Mouse (Mus musculus): ENCODE results near the gene Celf5. TPM values are rescaled to one million over a fixed set of nuclear protein-coding genes. Genes with fewer than 3 reads are reported as not detected.

Gene Celf5
- polyA plus RNA-seq, 1 experiment from 2014 or later = 62.5 TPM

- no peaks in the 10 kb centered on the region for H3K4me1 ChIP-seq
- H3K9ac ChIP-seq (replicated peaks) = no peak overlapping the region
- H3K27me3 ChIP-seq (replicated peaks) = peaks cover 15% of the 10 kb centered on the region
- H3K4me2 ChIP-seq = no peak overlapping the region
- H3K4me3 ChIP-seq (replicated peaks) = no peak overlapping the region
- 86% methylated on average over 14 of the region's 14 CpGs for WGBS
- no peak overlapping the region for H3K27ac ChIP-seq (replicated peaks)
- H3K36me3 ChIP-seq = no peaks in the 10 kb centered on the region
- no peak for ATAC-seq (ENCODE audit: low FRiP score)
- H3K9me3 ChIP-seq (replicated peaks) = no peaks in the 10 kb centered on the region
These were observed 27.8 kb upstream of the Celf5 start for GRCm38 (mm10) chr10:81510246-81510810.

GRCm38 (mm10) chr10:81507691-81508489, 25.4 kb upstream of the Celf5 start:
- Histone ChIP-seq H3K4me1 (peaks cover 2% of the 10 kb centered on the region), H3K27ac (replicated peaks) (no peak overlapping the region), H3K36me3 (no peaks in the 10 kb centered on the region), H3K9ac (replicated peaks) (no peak overlapping the region), H3K27me3 (replicated peaks) (peaks cover 18% of the 10 kb centered on the region), H3K4me2 (no peak overlapping the region), H3K4me3 (replicated peaks) (no peak overlapping the region), H3K9me3 (replicated peaks) (no peaks in the 10 kb centered on the region)
- ATAC-seq (ENCODE audit: low FRiP score) = no peak
- 78% methylated on average over 13 of the region's 13 CpGs for WGBS

GRCm38 (mm10) chr10:81507095-81507494, 24.6 kb upstream of the Celf5 start:
- Histone ChIP-seq H3K4me3 (replicated peaks) (no peak overlapping the region), H3K27me3 (replicated peaks) (peaks cover 16% of the 10 kb centered on the region), H3K4me1 (peaks cover 8% of the 10 kb centered on the region), H3K9me3 (replicated peaks) (no peaks in the 10 kb centered on the region), H3K9ac (replicated peaks) (no peak overlapping the region), H3K4me2 (no peak overlapping the region), H3K36me3 (no peaks in the 10 kb centered on the region), H3K27ac (replicated peaks) (no peak overlapping the region)
- no peak for ATAC-seq (ENCODE audit: low FRiP score)
- 32% methylated on average over 6 of the region's 6 CpGs for WGBS

GRCm38 (mm10) chr10:81505016-81505664, 22.6 kb upstream of the Celf5 start:
- no peak overlapping the region for H3K4me2 ChIP-seq
- H3K9ac ChIP-seq (replicated peaks) = no peak overlapping the region
- no peaks in the 10 kb centered on the region for H3K9me3 ChIP-seq (replicated peaks)
- H3K27ac ChIP-seq (replicated peaks) = no peak overlapping the region
- 81% methylated on average over 15 of the region's 15 CpGs for WGBS
- no peaks in the 10 kb centered on the region for H3K36me3 ChIP-seq
- H3K27me3 ChIP-seq (replicated peaks) = peaks cover 7% of the 10 kb centered on the region; the same call in 1 of the 2 replicates
- H3K4me3 ChIP-seq (replicated peaks) = no peak overlapping the region
- H3K4me1 ChIP-seq = peaks cover 8% of the 10 kb centered on the region
- ATAC-seq (ENCODE audit: low FRiP score) = no peak

GRCm38 (mm10) chr10:81502658-81503057, 20.1 kb upstream of the Celf5 start:
- Histone ChIP-seq H3K36me3 (no peaks in the 10 kb centered on the region), H3K4me1 (peaks cover 10% of the 10 kb centered on the region), H3K27me3 (replicated peaks) (peaks cover 7% of the 10 kb centered on the region; the same call in 1 of the 2 replicates), H3K9me3 (replicated peaks) (no peaks in the 10 kb centered on the region), H3K4me2 (peak overlapping the region; percentile 66), H3K9ac (replicated peaks) (peak overlapping the region; percentile 44; the same call in 1 of the 2 replicates), H3K27ac (replicated peaks) (no peak overlapping the region), H3K4me3 (replicated peaks) (peak overlapping the region; percentile 42)
- peak; percentile 20 for ATAC-seq (ENCODE audit: low FRiP score)
- 8% methylated on average over 36 of the region's 36 CpGs for WGBS

GRCm38 (mm10) chr10:81501863-81502262, 19.4 kb upstream of the Celf5 start:
- 87% methylated on average over 5 of the region's 5 CpGs for WGBS
- H3K4me2 ChIP-seq = no peak overlapping the region
- peaks cover 18% of the 10 kb centered on the region for H3K4me1 ChIP-seq
- no peaks in the 10 kb centered on the region for H3K36me3 ChIP-seq
- H3K27ac ChIP-seq (replicated peaks) = no peak overlapping the region
- H3K4me3 ChIP-seq (replicated peaks) = no peak overlapping the region
- H3K27me3 ChIP-seq (replicated peaks) = peaks cover 7% of the 10 kb centered on the region; the same call in 1 of the 2 replicates
- no peak overlapping the region for H3K9ac ChIP-seq (replicated peaks)
- no peaks in the 10 kb centered on the region for H3K9me3 ChIP-seq (replicated peaks)
- ATAC-seq (ENCODE audit: low FRiP score) = no peak

GRCm38 (mm10) chr10:81500032-81500431, 17.5 kb upstream of the Celf5 start, which contains the start of gene S1pr4:
TSS of gene S1pr4 (minus strand) at chr10:81500132.
- no peak for ATAC-seq (ENCODE audit: low FRiP score)
- H3K27ac ChIP-seq (replicated peaks) = no peak within 1 kb of the TSS
- no peaks in the 10 kb centered on the region for H3K36me3 ChIP-seq
- peaks cover 25% of the 10 kb centered on the region for H3K4me1 ChIP-seq
- no peak within 1 kb of the TSS for H3K4me3 ChIP-seq (replicated peaks)
- H3K4me2 ChIP-seq = no peak within 1 kb of the TSS
- WGBS = 94% methylated on average over 3 of the region's 3 CpGs
- no peak within 1 kb of the TSS for H3K9ac ChIP-seq (replicated peaks)
- H3K9me3 ChIP-seq (replicated peaks) = no peaks in the 10 kb centered on the region
- peaks cover 7% of the 10 kb centered on the region; the same call in 1 of the 2 replicates for H3K27me3 ChIP-seq (replicated peaks)

GRCm38 (mm10) chr10:81499250-81499901, 16.9 kb upstream of the Celf5 start:
- WGBS = 79% methylated on average over 23 of the region's 23 CpGs
- Histone ChIP-seq H3K27ac (replicated peaks) (no peak overlapping the region), H3K9me3 (replicated peaks) (no peaks in the 10 kb centered on the region), H3K27me3 (replicated peaks) (peaks cover 7% of the 10 kb centered on the region; the same call in 1 of the 2 replicates), H3K4me1 (peaks cover 32% of the 10 kb centered on the region), H3K9ac (replicated peaks) (no peak overlapping the region), H3K4me3 (replicated peaks) (no peak overlapping the region), H3K4me2 (no peak overlapping the region), H3K36me3 (no peaks in the 10 kb centered on the region)
- ATAC-seq (ENCODE audit: low FRiP score) = no peak

GRCm38 (mm10) chr10:81498316-81499249, 16.1 kb upstream of the Celf5 start:
- Histone ChIP-seq H3K27ac (replicated peaks) (no peak overlapping the region), H3K4me3 (replicated peaks) (no peak overlapping the region), H3K4me2 (no peak overlapping the region), H3K4me1 (peaks cover 38% of the 10 kb centered on the region), H3K9ac (replicated peaks) (no peak overlapping the region), H3K27me3 (replicated peaks) (peaks cover 6% of the 10 kb centered on the region; the same call in 1 of the 2 replicates), H3K36me3 (no peaks in the 10 kb centered on the region), H3K9me3 (replicated peaks) (no peaks in the 10 kb centered on the region)
- ATAC-seq (ENCODE audit: low FRiP score) = no peak
- WGBS = 87% methylated on average over 38 of the region's 38 CpGs

- Histone ChIP-seq H3K9ac (replicated peaks) (peak overlapping the region; percentile 56), H3K9me3 (replicated peaks) (no peaks in the 10 kb centered on the region), H3K4me1 (peaks cover 34% of the 10 kb centered on the region), H3K4me2 (peak overlapping the region; percentile 97), H3K27me3 (replicated peaks) (no peaks in the 10 kb centered on the region), H3K4me3 (replicated peaks) (peak overlapping the region; percentile 74), H3K27ac (replicated peaks) (peak overlapping the region; percentile 87; the same call in 1 of the 2 replicates), H3K36me3 (peaks cover 7% of the 10 kb centered on the region)
- WGBS = 83% methylated on average over 17 of the region's 17 CpGs
- no peak for ATAC-seq (ENCODE audit: low FRiP score)
These were observed 15.1 kb upstream of the Celf5 start for GRCm38 (mm10) chr10:81497401-81498270.
